Mouse (Mus musculus) cerebellum, adult 18-20 months (tissue): ENCODE measurements around the gene Zfp618.

ENCODE experiments used
- DNase-seq, 2 experiments: peaks; one replicate each; pipeline ENCODE4 v3.0.0; 2021

Zfp618 gene

DNA sequence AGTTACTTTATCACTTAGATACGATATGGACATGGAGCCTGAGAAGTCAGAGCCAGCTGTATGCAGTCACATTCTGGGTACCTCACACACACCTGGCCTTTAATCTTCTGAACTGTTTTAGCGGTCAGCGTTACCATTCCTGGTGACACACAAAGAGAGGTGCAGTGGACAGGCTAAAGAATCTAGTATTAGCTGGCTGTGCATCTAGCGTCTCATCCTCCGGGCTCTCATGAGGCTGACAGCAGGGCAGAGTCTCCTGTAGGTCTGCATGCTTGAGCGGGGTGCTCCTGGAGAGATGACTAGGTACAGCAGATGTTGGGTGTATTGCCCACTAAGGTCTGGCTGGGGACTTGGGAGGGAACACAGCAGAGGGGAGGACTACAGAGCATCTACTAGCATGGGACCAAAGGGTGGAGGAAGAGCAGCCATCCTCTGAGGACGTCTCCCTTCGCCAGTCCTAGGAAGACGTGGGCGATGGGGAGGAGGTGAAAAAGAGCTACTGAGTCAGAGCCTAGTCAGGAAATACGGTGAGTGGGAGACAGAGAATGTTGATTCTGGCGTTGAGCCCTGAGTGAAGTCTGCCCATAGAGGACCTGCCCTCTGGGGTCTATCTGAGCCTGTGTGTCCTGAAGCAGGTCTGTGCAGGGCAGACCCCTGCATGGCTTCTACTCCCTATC is 103.3 kb downstream of the Zfp618 start:
- DNase-seq: no peak

DNA sequence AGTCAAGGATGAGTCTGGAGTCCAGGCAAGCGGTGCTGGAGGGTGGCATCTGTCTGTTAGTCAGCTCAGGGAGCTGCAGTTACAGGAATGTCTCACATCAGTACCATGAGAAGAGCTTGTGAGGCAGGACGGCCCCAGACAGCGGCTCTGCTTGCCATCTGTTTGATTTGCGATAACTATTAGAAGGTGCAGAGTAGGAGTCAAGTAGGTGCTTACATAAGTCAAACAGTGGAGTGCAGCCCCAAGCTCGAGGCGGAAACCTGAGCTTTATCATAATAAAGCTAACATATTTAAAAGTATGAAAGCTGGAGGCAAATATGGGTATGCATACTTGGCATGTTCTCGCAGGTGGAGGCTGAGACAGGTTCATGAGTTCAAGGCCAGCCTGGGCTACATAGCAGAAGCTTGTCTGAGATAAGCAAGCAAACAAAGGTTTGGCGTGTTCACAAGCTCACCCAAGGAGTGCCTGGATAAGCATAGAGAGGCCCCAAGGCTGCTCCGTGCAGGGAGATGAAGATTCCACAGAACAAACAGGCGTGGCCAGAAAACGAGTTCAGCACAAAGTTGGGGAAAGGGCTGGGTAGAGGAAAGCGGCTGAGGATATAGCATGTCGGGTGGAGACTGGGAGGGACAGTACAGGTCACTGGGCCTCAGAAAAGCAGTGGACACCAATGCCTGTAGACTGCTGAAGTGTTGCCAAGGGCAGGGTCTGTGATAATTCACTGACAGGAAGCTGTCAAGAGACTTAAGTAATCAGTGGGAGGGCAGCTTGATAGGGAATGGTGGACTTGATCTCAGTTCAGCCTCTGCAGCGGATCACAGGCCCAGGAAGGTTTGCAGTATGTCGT is 106.3 kb downstream of the Zfp618 start:
- DNase-seq: no peak

DNA sequence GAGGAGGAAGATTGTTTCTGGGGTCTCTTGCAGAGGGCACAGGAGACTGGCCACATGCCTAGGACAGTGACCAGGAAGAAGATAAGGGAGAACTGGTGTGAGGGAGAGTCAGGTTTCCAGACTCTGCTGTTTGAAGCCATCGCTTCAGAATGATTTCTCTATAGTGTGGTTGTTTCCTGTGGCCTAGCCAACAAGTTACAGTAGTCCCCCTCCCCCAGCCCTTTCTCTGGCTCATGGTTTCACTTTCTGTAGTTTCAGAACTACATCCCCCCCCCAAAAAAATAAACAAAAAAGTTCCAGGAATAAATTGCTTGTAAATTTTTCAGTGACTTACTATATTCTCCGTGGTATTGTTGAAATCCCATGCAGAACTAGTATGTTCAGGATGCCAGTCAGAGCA is 107.8 kb downstream of the Zfp618 start:
- no peak for DNase-seq

DNA sequence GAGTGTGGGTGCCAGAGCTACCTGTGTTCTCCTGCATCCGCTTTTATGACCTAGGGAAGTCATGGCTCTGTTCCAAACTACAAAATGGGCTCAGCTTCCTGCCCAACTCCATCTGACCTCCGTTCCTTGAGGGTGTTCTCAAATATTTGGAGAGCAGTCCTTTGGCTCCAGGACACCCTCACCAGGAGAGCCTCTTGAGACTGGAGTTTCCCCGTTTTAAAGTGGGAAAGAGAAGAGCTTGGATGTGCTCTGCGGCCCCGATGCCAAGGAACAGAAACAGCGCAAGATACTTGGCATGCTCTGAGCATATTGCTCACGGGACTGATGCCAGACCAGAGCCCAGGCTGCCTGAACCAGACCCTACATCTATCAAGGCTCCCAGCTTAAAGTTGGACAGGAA is 113.8 kb downstream of the Zfp618 start:
- DNase-seq: no peak

DNA sequence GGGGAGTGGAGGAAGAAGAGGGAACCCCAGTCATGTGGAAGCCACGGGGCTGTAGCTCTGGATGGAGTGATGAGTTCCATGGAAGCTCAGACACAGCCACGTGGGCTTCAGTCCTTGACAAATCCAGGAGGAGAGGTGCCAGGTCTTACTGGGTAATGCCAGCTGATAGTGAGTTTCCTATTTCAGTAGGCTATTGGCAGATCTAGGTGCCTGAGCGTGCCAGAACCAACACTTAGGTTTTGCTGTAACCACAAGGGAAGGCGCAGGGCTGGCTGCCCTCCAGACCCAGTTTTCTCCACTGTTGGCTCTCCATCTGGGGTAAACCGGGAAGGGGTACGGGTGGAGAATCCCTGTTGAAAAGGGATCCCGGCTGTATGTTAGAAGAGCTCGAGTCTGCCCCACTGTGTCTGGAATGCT is 119.1 kb downstream of the Zfp618 start:
- peak; percentile 18 to 37 for DNase-seq

DNA sequence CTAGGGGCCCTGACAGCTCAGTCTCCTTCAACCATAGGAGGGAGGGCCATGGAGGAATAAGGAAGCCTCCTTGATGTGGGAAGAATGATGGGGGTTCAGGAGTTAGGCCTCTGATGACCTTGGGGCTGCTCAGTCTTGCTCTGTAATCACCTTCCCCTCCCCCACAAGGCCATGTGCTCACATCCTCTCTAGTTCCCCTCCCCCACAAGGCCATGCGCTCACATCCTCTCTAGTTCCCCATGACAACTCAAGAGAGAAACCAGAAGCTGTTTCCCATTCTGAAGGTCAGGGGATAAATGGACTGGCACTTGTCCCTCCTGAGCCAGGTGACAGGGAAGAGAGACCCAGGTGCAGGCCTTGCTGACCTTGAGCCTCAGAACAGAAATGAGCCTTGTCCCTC is 124.1 kb downstream of the Zfp618 start:
- no peak for DNase-seq

DNA sequence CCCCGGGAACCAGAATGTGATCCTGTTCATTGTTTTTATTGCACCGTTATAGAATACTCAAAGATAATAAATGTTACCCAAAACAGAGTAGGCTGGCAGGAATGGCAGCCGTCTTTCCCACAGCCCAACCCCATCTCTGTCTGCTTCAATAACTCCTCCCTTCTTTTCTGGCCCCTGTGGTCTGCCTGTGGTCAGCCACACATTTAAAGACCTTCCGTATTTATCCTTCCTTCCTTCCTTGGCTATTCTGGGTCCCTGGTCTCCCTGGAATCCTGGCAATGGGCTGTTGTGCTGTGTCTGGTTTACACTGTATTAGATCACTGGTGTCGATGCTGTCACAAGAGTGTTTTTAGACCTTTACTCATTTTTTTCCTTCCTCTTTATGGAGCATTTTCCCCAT is 125.8 kb downstream of the Zfp618 start:
- DNase-seq: no peak

DNA sequence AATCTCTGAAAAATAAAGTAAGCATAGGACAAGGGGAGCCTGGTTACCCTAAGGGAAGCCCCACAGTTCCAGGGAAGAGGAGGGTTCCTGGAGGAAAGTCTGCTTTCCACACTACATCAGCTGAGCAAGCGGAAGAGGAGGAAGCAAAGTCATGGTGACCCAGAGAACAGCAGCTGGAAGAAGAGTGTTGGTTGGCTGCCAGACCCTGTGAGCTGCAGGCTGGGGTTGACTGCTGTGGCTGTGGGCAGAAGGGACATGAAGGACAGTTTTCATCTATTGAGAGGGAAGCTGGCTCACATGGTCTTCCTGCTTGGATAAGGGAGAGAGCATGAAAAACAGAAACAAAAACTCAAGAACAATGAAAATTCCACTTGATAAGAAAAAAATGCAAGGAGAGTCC is 132.2 kb downstream of the Zfp618 start:
- DNase-seq: no peak

DNA sequence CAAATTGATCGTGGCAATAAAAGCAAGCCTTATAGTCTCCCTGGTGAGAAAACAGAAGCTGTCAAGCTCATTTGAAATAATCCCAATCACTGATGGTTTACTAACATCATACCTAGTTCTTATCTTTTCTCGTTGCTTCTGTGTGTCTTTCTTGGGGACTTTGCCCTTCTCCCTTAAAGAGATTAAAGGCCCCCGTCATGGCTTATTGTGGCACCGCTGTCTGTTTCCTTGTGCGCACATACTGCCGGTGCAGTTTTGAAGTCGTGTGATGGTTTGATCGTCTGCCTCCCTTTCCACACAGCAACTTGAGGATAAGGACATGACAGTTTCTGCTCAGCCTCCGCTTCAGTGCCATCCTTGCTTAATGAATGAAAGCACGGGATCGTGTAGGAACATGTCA is 135.1 kb downstream of the Zfp618 start:
- no peak for DNase-seq

DNA sequence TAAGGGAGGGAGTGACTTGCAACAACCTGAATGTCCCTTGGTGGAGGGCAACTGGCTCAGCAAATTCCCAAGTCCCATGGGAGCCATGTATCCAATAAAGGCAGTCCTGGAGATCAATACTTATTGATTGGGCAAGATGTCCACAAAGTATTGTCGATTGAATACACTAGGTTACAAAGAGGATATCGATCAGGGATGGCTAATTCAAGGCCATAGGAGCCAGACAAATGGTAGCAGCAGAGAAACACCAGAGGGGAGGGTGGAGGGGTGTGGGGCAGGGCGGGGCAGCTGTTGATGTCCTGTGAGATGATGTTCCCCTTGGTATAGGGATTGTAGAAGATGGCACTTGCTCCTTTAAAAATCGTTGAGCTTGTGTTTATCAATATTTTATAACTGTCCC is 136.7 kb downstream of the Zfp618 start:
- DNase-seq: no peak

DNA sequence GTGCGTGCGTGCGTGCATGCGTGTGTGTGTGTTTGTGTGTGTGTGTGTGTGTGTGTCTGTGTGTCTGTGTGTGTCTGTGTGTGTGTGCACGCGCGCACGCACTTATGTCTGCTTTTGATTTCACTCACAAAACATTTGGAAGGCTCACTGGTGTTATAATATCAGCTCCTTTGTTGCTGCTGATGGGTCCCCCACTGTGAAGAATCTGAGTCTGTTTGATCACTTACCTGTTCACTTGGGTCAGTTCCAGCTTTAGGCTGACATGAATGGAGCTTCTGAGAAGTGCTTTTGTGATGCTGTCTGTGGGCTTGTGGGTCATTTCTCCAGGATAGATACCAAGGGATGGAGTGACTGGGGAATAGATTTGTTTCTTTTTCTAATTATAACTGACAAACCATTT is 140.3 kb downstream of the Zfp618 start:
- DNase-seq: no peak

DNA sequence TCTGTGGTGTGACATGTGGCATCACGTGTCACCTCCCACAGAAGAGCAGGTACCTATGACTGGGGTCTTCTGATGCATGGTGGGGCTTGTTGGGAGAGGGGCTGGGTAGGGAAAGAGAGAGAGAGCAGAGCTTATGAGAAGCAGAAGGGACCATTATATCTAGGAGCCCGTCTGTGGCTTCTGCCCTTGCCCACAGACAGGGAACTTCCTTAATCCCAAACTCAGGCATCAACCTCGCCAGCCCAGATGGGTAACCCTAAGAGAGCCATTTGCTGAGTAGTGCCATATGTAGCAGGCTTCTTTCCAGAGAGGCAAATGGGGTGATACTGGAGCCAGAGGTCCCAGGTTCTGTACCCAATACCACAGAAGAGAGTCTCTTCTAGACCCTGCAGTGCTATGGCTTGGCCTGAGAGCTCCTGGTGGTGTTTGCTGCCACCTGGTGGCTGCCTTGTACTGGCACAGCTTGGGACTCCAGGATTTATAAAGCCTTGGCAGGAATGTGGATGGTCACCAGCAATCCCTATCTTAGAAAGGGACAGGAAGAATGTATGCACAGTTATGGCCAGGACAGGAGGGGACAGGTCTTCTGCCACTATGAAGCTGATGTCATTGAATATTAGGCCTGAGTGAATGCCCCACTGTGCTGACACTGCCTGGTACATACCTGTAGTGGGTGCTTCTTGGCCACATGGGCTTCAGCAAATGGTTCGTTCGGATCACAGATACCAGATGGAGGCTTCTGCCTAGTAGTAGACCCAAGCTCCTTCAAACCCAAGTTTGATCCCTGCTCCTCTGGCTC is 153.5 kb downstream of the Zfp618 start:
- DNase-seq: peak; percentile 68 to 79

DNA sequence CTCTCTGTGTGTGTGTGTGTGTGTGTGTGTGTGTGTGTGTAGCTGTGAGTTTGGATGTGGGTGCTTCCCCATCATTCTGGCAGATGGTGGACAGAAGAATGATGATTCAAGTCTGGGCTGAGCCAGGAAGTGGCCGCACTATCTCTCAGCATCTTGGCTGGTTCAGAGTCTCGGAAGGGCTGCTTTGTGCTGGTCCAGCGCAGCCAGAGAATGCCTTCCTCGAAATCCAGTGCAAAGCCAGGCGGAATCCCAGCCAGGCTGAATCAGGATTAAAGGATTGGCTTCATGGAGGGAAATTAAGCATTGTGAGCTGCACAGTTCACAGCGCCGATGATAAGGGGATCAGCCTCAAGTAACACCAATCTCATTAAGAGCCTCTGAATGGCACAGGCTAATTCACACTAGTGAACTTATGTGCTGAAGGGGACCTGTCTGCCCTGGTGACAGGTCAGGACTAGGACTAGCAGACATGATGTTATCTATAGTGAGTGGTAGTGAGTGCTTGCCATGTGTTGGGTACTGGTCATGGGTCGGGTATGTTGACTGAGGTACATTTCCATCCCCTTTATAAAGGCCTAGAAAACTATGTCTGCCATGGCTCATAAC is 159.6 kb downstream of the Zfp618 start:
- no peak for DNase-seq

DNA sequence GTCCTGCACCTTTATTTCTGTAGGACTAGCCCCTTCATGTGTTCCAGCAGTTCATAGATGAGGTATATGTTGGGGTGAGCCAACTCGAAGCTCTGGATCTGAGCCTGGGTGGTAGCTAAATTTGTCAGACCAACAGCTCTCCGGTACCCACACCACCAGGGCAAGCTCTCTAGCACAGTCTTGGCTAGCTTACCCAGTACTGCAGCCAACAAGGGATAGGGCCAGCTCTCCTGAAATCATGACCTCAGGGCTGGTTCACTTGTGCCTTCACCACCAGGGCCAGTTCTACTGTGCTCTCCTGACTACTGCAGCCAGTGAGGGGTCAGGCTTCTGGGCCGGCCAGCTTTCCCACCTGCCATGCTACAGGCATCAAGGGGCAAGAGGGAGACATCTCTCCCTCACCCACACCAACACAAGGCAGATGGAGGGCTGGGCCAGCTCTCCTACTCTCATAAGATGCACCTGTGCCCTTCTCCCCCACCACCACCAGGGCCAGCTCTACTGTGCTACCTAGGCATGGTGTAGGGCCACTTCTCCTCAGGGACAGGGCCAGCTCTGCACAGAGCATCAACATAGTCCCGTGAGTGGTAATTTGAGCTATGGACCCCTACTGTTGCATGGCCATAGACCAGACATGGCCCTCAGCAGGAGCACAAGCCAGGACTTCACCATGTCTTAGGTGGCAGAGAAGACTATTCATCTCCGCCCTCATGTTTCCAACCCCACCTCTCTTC is 164.7 kb downstream of the Zfp618 start:
- no peak for DNase-seq

DNA sequence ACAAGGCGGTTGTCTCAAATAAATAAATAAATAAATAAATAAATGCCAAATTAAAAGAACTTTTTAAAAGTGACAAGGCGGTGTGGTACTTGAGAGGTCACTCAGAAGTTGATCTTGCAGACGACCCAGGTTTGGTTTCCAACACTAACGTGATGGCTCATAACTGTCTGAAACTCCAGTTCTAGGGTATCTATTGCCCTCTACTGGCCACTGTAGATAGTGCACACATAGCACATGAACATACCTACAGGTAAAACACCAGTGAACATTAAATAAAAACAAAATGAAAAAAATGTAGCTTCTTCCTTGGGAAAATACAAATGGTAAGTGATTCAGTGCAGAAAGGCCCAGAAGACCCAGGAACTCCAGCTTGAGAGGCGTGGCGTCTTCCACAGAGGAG is 181.9 kb downstream of the Zfp618 start:
- DNase-seq: no peak

DNA sequence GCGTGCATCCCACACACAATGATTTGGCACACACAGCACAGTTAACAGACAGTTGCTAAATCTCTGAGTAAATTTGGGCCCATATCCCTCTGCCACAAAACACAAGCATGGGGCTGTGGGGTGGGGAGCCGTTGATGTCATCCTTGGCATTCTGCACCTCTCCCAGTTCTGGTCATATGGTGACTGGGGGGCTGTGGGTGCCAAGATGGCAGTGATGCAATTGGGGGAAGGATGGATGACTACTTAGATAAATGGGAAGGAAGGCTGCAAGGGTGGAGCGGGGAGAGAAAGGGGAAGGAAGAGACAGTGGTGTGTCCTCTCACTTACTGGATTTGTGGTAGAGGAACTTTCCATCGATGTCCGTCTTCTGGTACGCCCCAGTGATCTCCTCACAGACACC is 185.8 kb downstream of the Zfp618 start:
- no peak for DNase-seq

DNA sequence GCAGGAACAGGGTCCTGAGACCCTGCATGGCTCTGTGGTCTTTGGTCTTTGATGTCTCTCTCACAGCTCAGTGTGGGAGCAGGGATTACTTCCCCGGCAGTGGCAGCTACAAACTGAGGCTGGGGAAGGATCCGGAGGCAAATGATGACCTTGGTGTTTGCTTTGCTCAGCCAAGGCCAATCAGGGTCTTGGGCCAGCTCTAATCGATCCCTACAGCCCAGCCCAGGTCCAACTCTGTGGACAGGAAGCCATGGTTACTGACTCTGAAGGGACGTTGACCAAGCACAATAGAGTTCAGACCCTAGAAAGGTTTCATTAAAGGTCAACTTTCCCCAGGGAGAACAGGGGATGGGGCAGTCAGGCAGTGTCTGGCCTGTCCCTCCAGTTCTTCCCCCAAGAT is 188.7 kb downstream of the Zfp618 start:
- DNase-seq: no peak

DNA sequence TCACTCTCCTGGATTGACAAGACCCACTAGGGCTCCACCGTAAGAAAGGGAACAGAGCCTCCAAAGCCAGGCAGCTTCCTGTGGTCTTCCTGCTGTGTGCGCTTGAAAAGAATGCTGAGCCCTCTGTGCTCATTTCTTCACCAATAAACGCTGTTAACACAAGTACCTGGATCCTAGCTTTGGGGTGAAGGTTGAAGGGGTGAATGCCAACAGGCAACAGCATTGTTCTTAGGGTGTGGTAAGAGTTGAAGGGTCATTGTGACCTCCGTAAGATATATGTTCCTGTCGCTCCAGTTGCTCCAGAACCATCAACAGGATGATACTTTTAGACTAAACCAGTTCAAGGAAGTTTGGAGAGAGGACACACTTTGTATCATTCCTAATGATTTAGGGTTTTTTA is 189.3 kb downstream of the Zfp618 start, which contains the start of gene Ambp:
Gene Ambp (minus strand): TSS at position 101 of the 400 bp plus-strand sequence.
- no peak for DNase-seq

DNA sequence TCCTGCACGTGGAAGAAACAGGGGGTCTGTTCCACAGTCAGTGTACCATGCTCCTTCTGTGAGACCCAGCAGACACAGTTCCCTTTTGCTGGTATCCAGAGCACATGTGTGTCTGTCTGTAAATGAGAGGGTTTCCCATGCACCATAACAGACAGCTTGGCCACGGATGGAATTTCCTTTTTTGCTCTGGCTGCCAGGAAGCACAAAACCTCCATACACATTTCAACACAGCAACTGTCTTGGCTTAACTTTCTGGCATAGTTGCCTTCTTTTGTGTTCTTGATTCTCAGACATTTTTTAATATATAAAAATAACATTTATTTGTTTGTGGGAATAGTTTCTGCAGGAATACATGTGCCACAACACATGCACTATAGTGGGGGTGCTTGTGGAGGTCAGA is 190.2 kb downstream of the Zfp618 start:
- no peak for DNase-seq

DNA sequence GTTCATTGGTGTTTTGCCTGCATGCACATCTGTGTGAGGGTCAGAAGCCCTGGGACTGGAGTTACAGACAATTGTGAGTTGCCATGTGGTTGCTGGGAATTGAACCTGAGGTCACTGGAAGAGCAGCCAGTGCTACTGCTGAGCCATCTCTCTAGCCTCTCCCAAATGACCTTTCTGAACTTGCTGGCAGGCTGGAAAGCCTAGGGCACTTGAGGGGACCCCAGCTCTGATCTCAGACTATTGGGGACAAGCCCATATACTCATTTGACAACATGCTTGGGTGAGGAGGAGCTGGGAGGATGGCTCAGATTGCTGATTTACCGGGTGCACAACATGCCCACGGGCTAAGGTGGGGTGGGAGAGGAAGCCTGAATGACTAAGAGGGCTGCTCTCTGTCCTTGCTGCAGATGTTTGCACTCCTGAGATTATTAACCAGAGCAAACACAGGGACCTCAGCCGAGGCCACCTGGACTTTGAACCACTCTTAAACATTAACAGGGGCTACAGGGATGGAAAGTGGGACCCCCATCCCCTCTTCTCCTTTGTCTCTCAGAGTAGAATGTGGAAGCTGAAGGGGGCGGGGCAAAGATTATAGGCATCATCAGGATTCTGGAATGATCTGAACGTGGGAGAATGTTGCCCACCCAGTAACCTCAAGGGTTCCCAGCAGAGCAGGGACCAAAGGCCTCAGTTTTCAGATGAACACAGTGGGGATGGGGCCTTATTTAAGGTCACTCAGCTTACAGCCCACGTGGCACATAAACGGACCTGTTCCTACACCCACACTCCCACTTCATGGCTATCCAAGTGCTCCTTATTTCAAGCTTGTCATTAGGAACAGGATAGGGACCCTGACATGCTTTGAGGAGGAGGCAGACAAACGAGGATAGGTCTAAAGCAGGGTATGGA is 191.6 kb downstream of the Zfp618 start:
- DNase-seq: no peak

DNA sequence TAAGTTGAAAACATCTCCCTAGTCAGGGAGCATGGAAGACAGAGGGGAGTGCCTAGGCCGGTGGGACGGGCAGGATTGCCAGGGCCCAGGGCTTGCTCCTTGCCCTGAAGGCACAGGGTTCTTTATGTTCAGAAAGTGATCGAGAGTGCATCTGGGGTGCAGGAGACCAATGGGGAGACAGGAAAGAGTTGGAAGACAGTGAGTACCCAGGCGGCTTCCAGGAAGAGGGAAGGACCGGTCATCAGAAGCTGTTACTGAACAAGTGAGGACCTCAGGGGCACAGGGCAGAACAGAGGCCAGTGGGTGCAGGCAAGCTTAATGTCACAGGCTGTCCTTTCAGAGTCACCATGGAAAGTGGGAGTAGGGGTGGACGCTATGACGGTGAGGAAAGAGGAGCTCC is 192.8 kb downstream of the Zfp618 start:
- no peak for DNase-seq
